In genomic region chr19:46987646-46988045, GRCm38 (mm10) we compare ENCODE assay signal across 10 mouse cellular contexts. TPM values are rescaled to one million over a fixed set of nuclear protein-coding genes. Genes with fewer than 3 reads are reported as not detected.
A peak's percentile ranks its signal among the peaks of the same experiment; 100 is the strongest.
DNase-seq lines count a peak whose midpoint lies in the region; ATAC-seq and TF ChIP-seq lines count a peak whose summit lies in the region.
"Had no signal": no experiment of that assay in that cellular context is flagged by ENCODE, and none has a peak within 500 bp of the region (broad histone marks: within the 10 kb centered on the region; RNA-seq: fewer than 3 reads in every experiment).

No protein-coding gene starts in this region.

- no peak overlapping the region for H3K9ac ChIP-seq in heart, embryonic 13.5 days
- H3K9ac ChIP-seq: neural tube, embryonic 12.5 days had no signal

- 69% methylated on average over 6 of the region's 6 CpGs for WGBS in heart, embryonic 13.5 days

- 0 out of 2 replicates have a peak overlapping the region, but pooled peaks have one; percentile 15 for H3K27ac ChIP-seq in heart, embryonic 13.5 days (replicated peaks)
- H3K27ac ChIP-seq: neural tube, embryonic 12.5 days had no signal

- no peak for ATAC-seq in heart, embryonic 13.5 days (ENCODE audit: extremely low read depth, insufficient number of reproducible peaks, low FRiP score, low TSS enrichment)
- ATAC-seq in megakaryocyte-erythroid progenitor cell, adult 5-6 weeks (replicated peaks; ENCODE audit: low FRiP score, low TSS enrichment, poor library complexity, severe bottlenecking) = no peak

- no peak for TF ChIP-seq CTCF in E14TG2a.4 (conservative IDR thresholded peaks at IDR 0.05; ENCODE audit: low read length)

- H3K36me3 ChIP-seq in E14TG2a.4 (ENCODE audit: insufficient read depth, low read length) = no peaks in the 10 kb centered on the region
- no peaks in the 10 kb centered on the region for H3K36me3 ChIP-seq in heart, embryonic 13.5 days
- H3K36me3 ChIP-seq: neural tube, embryonic 12.5 days had no signal

- H3K4me2 ChIP-seq in heart, embryonic 13.5 days = peak overlapping the region; percentile 32
- H3K4me2 ChIP-seq: neural tube, embryonic 12.5 days had no signal

- H3K4me1 ChIP-seq in E14TG2a.4 (replicated peaks; ENCODE audit: low read depth, low read length) = peaks cover 85% of the 10 kb centered on the region
- peaks cover 41% of the 10 kb centered on the region for H3K4me1 ChIP-seq in heart, embryonic 13.5 days

- peaks cover 17% of the 10 kb centered on the region for H3K27me3 ChIP-seq in E14TG2a.4 (ENCODE audit: insufficient read depth, low read length)
- no peaks in the 10 kb centered on the region for H3K27me3 ChIP-seq in heart, embryonic 13.5 days (replicated peaks)
- H3K27me3 ChIP-seq: neural tube, embryonic 12.5 days had no signal

- H3K9me3 ChIP-seq in E14TG2a.4 (ENCODE audit: low read length) = no peaks in the 10 kb centered on the region
- H3K9me3 ChIP-seq in heart, embryonic 13.5 days = no peaks in the 10 kb centered on the region
- H3K9me3 ChIP-seq: neural tube, embryonic 12.5 days had no signal

- DNase-seq in gastrocnemius, postnatal 25 days = peak; percentile 23
- DNase-seq in gastrocnemius, adult 18-20 months (ENCODE audit: low spot score) = no peak
- peak; percentile 77 for DNase-seq in lung, postnatal 36 days
- no peak for DNase-seq in cerebellum, postnatal 10 days
- DNase-seq in B cell, adult 2 months = no peak
- DNase-seq: left cerebral cortex, postnatal 4 days had no signal

- H3K4me3 ChIP-seq in E14TG2a.4 (replicated peaks; ENCODE audit: low read length) = peak overlapping the region; percentile 18; the same call in 1 of the 2 replicates
- H3K4me3 ChIP-seq in heart, embryonic 13.5 days = no peak overlapping the region
- H3K4me3 ChIP-seq: neural tube, embryonic 12.5 days had no signal

RNA-seq across cellular contexts. Expression of gene Ina, which starts 26.9 kb away (rescaled TPM):
- total RNA-seq in gastrocnemius, postnatal 25 days (2021) = not detected
- total RNA-seq in gastrocnemius, adult 18-20 months (2021) = not detected
- 0.52 and 0.74 TPM in 2 replicates for polyA plus RNA-seq in heart, embryonic 13.5 days (2015; fragmentation: Nextera tagmentation; extraction: Ambion mirVana)
- 1.1 TPM in 1 of 2 replicates, not detected in the other for total RNA-seq in megakaryocyte-erythroid progenitor cell, adult 5-6 weeks (2014; fragmentation: Nextera tagmentation)
- total RNA-seq in megakaryocyte-erythroid progenitor cell, adult 5-6 weeks (2017) = 0.09 and 0.27 TPM in 2 replicates

RNA-seq across cellular contexts. Expression of gene Nt5c2, which starts 27.3 kb away (rescaled TPM):
- 10 to 100 TPM; 17.0 to 23.6 TPM for total RNA-seq in gastrocnemius, postnatal 25 days (2021)
- 10 to 100 TPM; 11.4 to 12.3 TPM for total RNA-seq in gastrocnemius, adult 18-20 months (2021)
- 102 and 124 TPM in 2 replicates for polyA plus RNA-seq in heart, embryonic 13.5 days (2015; fragmentation: Nextera tagmentation; extraction: Ambion mirVana)
- total RNA-seq in megakaryocyte-erythroid progenitor cell, adult 5-6 weeks (2014; fragmentation: Nextera tagmentation) = 87.1 and 88.5 TPM in 2 replicates
- total RNA-seq in megakaryocyte-erythroid progenitor cell, adult 5-6 weeks (2017) = 142 and 145 TPM in 2 replicates

Comparison
In these comparisons a context has a peak if more than half of its experiments do, and no peak if none do; other contexts are left out.
1. DNase-seq: peak in gastrocnemius, postnatal 25 days (single experiment) and lung, postnatal 36 days (single experiment); none in gastrocnemius, adult 18-20 months (single experiment), cerebellum, postnatal 10 days (0 of 2) and B cell, adult 2 months (0 of 2).